Mouse (Mus musculus): ENCODE measurements around the gene As3mt.

The As3mt gene

DNA sequence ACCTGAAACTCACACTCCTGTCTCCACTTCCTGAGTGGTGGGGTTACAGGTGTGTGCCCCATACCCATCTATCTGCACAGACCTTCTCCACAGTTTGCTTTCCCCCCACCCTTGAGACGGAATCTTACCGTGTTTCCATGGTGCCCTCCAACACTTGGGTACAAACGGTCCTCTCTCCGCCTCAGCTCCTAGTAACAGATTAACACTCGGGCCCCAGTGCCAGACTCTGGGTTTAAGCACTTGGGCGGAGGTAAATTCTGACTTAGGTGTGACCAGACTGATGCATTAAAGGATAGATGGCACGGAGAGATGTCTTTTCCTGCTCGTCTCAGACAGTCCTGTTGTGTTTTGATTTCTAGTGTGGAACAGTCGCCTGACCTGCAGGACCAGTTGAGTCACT is 6.1 kb upstream of the As3mt start:
- no peak for DNase-seq

GRCm38 (mm10) chr19:46705779-46706495 is 1.3 kb upstream of the As3mt start:
- peak; percentile 22 for DNase-seq

- no peak for DNase-seq
Observed at GRCm38 (mm10) chr19:46706540-46707295, 540 bp upstream of the As3mt start.

- DNase-seq = no peak
Observed at GRCm38 (mm10) chr19:46710614-46711013, 3.4 kb downstream of the As3mt start.

GRCm38 (mm10) chr19:46714234-46714633 is 7.0 kb downstream of the As3mt start:
- no peak for DNase-seq

GRCm38 (mm10) chr19:46715016-46715415 is 7.8 kb downstream of the As3mt start:
- DNase-seq = no peak

DNA sequence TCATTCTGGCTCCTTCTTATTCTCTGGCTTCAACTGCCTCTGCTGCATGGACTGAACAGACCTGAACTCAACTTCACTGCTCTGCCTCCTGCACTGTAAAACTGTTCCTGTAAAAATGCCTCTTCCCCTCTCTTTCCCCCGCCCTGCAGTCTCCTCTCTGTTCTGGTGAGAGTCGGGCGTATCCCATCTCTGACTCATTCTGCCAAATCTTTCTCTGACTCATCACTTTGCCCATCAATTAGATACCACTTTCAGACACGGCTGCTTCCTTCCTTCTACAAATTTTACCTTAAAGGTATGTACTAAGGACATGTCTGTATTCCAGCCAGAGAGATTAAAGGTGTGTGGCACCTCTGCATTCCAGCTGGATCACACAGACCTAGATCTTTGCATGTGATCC is 10.9 kb downstream of the As3mt start:
- no peak for DNase-seq

GRCm38 (mm10) chr19:46724411-46724810 is 17.2 kb downstream of the As3mt start:
- DNase-seq = no peak

DNA sequence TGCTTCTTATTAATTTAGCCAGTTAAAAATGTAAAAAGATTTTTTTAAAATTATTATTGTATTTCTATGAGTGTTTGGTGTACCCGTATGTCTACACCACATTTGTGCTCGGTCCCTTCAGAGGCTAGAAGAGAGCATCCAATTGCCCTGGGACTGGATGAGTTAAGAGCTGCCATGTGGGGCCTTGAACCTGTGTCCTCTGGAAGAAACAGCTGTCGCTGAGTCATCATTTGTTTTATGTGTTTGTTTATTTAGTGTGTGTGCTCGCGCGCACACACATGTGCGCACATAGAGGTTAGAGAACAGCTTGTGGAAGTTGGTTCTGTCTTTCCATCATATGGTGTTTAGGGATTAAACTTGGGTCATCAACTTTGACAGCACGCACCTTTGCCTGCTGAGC is 18.9 kb downstream of the As3mt start:
- DNase-seq = no peak

DNA sequence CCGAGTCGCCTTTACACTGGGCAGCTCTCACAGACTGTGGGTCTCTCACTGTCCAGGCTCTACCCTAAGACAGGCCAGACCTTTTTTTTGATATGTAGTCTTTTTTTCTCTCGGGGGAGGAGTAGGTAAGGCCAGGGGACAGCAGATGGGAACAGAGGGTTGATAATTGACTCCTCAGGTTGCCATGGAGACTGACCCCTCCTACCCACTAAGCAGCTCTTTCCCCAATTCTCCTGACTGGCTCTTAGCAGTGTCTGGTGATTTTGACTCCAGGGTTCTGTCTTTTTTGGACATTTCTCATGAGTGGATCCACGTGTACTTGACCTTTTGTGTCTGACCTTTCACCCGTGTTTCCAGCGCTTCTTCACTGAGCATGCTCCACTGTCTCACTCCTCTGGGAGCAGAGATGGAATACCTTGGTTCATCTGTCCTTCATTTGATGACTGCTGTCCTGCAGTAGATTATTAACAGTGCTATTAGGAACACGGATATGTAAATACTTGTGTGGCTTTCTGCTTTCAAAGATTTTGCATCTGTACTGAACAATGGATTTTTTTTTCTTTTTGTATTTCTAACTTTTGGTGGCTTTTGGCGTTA is 20.0 kb downstream of the As3mt start:
- DNase-seq = no peak

GRCm38 (mm10) chr19:46727945-46728540 is 20.8 kb downstream of the As3mt start:
- DNase-seq = no peak

- DNase-seq = no peak
Observed at GRCm38 (mm10) chr19:46728909-46729308, 21.7 kb downstream of the As3mt start.

DNA sequence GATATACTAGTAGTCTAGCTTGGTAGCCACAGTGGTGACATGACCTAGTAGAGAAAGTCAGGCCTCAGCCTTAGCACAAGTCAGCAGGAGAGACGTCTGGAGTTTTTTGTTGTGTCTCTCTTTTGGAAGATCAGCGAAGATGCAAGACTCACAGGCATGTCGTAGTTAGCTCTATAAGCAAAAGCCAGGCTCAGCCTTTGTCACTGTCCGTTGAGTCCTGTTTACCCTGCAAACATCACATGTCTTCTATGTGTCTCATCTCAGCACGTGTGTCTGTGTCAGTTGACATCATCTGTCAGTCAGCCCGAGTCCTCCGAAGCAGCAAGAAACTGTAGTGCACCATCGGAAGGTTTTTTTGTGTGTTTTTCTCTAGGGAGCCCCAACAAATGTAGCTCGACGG is 24.1 kb downstream of the As3mt start:
- DNase-seq = no peak

GRCm38 (mm10) chr19:46732673-46733072 is 25.4 kb downstream of the As3mt start:
- DNase-seq = peak; percentile 22

DNA sequence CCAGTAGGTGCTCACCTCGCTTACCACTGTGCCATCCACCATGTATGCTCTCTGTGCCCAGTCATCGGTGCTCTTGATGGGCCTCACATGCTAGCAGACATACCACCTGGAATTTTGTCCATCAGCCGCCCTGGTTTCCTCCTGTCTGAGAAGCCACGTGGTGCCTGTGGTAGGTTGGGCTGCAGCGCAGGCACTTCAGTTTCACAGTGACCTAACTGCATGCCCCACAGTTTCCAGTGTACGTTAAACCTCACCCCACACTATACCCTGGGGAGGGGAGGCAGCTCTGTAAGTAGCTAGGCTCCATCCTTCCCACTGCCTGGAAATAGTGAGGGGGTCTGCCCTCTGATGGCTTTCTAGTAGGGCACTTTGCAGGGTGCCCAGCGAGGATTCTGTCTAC is 26.4 kb downstream of the As3mt start:
- no peak for DNase-seq

- no peak for DNase-seq
Observed at GRCm38 (mm10) chr19:46735241-46735640, 28.0 kb downstream of the As3mt start.

DNA sequence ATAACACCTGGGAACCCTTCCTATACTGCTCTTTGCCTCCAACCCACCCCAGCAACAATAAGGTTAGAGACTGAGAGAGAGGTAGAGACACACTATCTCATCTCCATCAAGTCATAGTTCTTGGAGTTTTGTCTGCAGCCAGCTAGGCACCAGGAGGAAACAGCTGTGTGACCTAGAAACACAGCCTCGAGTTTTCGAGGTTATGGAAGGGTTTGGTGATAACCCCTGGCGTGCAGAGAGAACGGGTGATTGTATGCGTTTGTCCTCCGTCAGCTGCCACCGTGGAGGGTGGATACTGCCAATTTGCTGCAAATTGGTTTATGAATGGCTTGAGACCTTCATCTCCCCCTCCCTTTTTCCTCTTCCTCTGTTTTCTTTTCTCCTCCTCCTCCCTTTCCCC is 29.8 kb downstream of the As3mt start:
- DNase-seq = peak; percentile 41

GRCm38 (mm10) chr19:46740341-46741008 is 33.2 kb downstream of the As3mt start:
- DNase-seq = peak; percentile 71

DNA sequence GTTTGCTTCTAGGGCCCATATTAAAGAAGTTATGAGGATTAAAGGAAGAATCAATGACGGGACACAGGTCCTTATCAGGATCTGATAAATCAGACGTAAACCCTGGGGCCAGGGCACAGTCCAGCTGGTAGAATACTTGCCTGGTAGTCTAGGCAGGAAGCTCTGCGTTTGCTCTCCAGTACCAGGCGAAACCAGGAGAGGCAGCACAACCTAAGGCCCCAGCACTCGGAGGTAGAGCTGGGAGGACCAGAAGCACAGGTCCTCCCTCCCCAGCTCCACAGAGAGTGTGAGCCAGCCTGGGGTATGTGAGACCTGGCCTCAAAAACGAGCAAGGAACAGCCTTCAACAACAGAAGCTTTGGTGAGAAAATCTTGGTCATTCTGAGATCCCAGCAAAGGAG is 34.3 kb downstream of the As3mt start:
- no peak for DNase-seq

- DNase-seq = no peak
Observed at GRCm38 (mm10) chr19:46744681-46745080, 37.4 kb downstream of the As3mt start.

DNA sequence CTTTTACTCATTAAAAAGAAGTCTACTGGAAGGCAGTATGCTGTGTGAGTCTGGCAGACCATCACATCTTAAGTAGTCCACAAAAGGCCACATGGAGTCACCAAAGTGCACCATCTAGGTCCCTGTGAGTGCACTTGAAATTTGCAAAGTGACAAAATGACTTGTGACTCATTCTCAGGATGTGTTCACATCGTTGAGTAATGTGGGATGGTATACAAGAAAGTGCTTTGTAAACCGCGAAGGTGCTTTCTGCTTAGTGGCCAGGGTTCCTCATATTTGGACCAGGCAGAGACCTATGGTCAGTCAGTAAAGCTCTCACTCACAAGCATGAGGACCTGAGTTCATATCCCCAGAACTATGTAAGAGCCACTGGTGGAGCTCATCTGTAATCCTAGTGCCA is 40.5 kb downstream of the As3mt start:
- DNase-seq = no peak

GRCm38 (mm10) chr19:46752235-46752634 is 45.0 kb downstream of the As3mt start:
- no peak for DNase-seq

DNA sequence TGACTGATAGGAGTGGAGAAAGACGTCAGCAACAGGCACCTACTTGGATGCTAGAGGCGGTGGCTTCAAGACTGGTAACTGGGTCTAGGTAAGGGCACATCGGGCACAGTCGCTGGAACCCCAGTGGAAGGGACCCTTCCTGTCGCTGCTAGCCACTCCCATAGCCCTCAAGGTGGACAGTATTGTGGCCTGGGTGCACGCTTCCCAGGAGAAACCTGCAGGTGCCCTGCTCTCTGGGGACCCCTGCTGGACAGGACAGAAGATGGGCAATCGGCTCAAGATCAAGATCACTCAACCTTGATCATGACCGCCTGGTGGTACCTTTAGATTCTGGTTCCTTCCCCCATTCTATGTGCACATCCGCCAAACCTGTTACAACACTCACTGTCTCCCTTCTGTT is 47.8 kb downstream of the As3mt start:
- DNase-seq = peak; percentile 44
